Mouse (Mus musculus) B cell, adult 2 months (primary cell): ENCODE measurements around the gene Bcl2l14.

Experiments used
- DNase-seq, 2 experiments: peaks; one replicate each; pipeline ENCODE4 v3.0.0; 2022

Gene Bcl2l14

GRCm38 (mm10) chr6:134403684-134404070 lies 7.6 kb downstream of the Bcl2l14 start:
- DNase-seq: no peak

GRCm38 (mm10) chr6:134407226-134407625 lies 11.1 kb downstream of the Bcl2l14 start:
- DNase-seq: no peak

- DNase-seq: peak; percentile 21 to 26
Measured at GRCm38 (mm10) chr6:134413706-134414531, 17.8 kb downstream of the Bcl2l14 start.

- DNase-seq: no peak
Measured at GRCm38 (mm10) chr6:134414532-134414883, 18.4 kb downstream of the Bcl2l14 start.

GRCm38 (mm10) chr6:134416556-134417105 lies 20.5 kb downstream of the Bcl2l14 start:
- DNase-seq: no peak

GRCm38 (mm10) chr6:134417886-134418285 lies 21.8 kb downstream of the Bcl2l14 start:
- DNase-seq: no peak

- no peak for DNase-seq
Measured at GRCm38 (mm10) chr6:134420375-134420774, 24.3 kb downstream of the Bcl2l14 start.

GRCm38 (mm10) chr6:134421921-134422320 lies 25.8 kb downstream of the Bcl2l14 start:
- DNase-seq: no peak

- peak; percentile 16 to 19 for DNase-seq
Measured at GRCm38 (mm10) chr6:134425216-134425717, 29.1 kb downstream of the Bcl2l14 start.

- no peak for DNase-seq
Measured at GRCm38 (mm10) chr6:134427165-134427564, 31.0 kb downstream of the Bcl2l14 start.

GRCm38 (mm10) chr6:134428455-134428854 lies 32.3 kb downstream of the Bcl2l14 start:
- DNase-seq: no peak

GRCm38 (mm10) chr6:134430161-134430799 lies 34.2 kb downstream of the Bcl2l14 start:
- DNase-seq: no peak

GRCm38 (mm10) chr6:134431583-134431982 lies 35.5 kb downstream of the Bcl2l14 start:
- DNase-seq: no peak

GRCm38 (mm10) chr6:134433281-134433680 lies 37.2 kb downstream of the Bcl2l14 start:
- DNase-seq: no peak

GRCm38 (mm10) chr6:134434044-134434443 lies 37.9 kb downstream of the Bcl2l14 start:
- no peak for DNase-seq

- DNase-seq: no peak
Measured at GRCm38 (mm10) chr6:134434866-134435390, 38.8 kb downstream of the Bcl2l14 start.

GRCm38 (mm10) chr6:134436955-134437354 lies 40.8 kb downstream of the Bcl2l14 start:
- DNase-seq: no peak

- DNase-seq: no peak
Measured at GRCm38 (mm10) chr6:134439401-134440021, 43.4 kb downstream of the Bcl2l14 start.

- DNase-seq: no peak
Measured at GRCm38 (mm10) chr6:134440023-134440422, 43.9 kb downstream of the Bcl2l14 start.

- DNase-seq: no peak
Measured at GRCm38 (mm10) chr6:134441716-134442115, 45.6 kb downstream of the Bcl2l14 start.

- no peak for DNase-seq
Measured at GRCm38 (mm10) chr6:134442219-134442618, 46.1 kb downstream of the Bcl2l14 start.

GRCm38 (mm10) chr6:134443198-134443904 lies 47.2 kb downstream of the Bcl2l14 start:
- no peak for DNase-seq
